Mouse (Mus musculus): Measurements from ENCODE around the gene Brd2.

Brd2 gene

DNA sequence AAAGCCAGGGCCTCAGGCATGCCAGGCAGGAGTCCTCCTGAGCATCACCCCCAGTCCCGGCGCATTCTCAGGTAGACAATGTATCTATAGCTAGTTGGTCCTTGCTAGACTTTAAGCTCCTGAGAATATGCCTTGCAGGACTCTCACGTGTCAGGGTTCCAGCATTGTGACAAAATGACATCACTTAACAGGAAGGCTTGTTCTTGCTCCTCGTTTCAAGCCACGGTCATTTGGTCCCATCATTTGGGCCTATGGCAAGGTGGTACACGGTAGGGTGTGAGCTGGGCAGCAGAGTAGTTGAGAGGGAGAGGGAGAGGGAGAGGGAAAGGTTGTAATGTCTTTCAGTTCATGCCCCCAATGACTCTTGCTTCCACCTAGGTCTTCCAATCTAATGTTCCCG is 9.5 kb upstream of the Brd2 start:
- DNase-seq: peak; percentile 0

DNA sequence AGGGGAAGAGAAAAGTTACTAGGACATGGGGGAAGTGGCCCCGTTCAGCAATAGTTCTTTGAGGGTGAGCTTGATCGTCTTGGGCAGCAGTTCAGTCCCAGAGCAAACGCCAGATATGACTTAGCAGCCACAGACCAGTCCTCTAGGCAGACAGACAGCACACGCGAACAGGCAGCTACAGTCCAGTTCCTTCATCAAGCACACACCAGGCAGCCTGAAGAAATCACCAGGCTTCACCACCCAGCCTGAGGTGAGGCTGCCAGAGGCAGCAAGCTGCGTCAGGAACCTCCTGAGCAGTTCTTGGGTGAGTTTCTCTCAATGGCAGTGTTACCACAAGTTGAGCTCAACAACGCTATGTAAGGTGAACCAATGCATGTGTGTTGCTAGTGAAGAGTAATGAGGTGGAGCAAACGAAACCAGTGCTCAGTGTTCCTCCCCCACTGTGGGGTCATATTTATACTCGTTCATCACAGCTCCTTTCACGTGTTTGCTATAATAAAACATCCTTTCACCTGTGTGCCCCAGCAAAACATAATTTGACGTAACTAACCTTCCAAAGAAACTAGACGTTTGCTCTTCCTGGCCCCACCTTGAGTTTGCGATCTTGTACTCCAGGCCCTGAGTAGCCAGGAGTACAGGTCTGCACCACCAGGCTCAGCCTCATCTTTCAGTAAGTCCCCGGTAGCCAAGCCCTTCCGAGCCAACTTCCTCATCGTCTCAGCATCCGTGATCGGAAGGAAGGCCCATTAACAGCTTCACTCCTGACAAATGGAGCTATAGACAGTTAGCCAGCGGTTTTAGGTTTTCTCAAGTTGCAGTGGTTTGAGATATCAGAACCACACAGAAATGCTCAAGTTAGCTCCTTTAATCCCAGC is 7.9 kb upstream of the Brd2 start:
- peak; percentile 0 for DNase-seq

DNA sequence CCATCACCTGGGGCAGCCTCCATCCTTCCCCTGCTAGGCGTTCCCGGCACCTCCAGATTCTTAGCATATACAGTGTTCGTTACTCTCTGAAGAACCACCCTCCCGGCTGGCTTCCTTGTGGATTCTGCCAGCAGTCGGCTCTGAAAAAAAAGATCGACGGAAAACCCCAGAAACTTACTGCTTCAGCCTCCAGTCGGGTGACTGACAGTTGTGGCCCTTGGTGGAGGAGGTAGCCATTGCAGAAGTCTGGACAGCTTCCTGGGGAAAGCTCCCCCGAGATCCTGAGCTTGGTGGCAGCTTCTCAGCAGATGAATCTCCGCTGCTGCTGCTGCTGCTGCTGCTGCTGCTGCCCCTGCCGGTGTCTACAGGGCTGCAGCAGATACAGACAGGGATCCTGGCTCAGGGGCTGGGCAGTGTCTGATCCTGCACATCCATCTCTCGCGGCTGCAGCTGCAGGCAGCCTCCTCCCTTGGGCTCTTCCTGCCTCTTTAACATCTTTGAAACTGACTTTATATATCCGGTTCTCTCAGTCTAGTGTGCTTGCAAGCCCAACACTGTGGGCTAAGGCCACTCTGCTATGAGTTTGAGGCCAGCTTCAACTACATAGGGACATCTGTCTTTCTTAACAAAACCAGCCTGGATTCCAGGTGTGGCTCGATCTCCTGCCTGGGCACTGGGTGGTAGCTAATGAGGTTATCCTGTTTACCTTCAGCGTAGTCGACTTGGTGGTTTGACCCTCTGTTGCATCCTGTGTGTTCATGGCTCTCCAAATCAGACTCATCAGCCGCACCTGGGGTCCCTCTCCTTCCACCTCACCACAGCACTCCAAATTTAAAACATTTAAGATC is 6.7 kb upstream of the Brd2 start:
- no peak for DNase-seq

- no peak for DNase-seq
Observed at GRCm38 (mm10) chr17:34128264-34128937, 6.0 kb upstream of the Brd2 start.

DNA sequence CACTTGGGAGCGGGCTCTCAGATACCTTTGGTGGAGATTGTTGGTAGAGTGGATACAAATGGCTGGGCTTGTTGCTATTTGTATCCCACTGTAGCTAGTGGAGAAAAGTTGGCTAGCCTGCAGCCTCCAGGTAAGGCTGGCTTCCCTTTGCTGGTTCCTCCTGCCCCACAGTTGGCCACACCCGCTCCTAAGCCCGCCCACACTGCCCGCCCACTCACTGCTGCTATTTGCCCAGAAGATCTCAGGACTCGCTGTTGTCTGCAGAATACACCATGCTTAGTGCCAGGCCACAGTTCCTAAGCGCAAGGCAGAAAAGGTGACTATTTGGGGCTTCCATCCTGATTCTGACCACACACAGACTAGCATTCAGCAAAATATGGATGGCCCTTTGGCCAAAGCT is 5.0 kb upstream of the Brd2 start:
- DNase-seq: peak; percentile 79

GRCm38 (mm10) chr17:34126826-34127420 is 4.5 kb upstream of the Brd2 start:
- DNase-seq: no peak

- no peak for DNase-seq
Observed at GRCm38 (mm10) chr17:34124649-34125048, 2.2 kb upstream of the Brd2 start.

DNA sequence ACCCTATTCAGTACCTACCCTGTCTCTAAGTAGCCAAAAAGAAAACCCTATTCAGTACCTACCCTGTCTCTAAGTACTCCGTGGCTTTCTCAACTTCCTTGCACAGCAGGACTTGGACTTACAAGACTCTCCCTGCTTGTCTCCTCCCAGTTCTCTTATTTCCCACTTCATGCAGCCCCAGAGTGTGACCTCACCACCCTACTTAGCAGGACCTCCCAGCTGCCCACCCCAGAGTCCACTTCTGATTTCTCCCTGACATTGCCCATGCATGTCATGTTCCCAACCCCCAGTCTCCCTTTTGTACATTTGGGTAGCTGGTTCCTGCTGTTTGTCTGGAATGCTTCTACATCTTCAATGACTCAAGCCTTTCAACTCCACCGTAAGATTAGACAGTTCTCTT is 1.1 kb upstream of the Brd2 start:
- DNase-seq: no peak

GRCm38 (mm10) chr17:34123111-34123510 is 677 bp upstream of the Brd2 start:
- DNase-seq: no peak

DNA sequence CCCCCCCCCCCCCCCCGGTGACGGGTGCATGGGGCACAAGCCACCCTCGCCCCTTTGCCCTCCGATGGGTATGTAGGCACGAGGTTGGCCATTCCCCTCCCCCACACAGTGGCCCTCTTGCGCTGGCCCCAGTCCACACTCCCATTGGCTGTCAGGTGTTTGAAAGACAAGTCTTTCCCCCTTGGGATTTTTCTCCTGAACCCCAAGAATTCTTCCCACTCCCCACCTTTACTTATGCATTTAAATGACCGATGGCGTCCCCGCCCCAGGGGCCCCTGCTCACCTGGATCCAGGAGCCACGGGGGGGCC is 601 bp downstream of the Brd2 start:
- peak; percentile 83 for DNase-seq

DNA sequence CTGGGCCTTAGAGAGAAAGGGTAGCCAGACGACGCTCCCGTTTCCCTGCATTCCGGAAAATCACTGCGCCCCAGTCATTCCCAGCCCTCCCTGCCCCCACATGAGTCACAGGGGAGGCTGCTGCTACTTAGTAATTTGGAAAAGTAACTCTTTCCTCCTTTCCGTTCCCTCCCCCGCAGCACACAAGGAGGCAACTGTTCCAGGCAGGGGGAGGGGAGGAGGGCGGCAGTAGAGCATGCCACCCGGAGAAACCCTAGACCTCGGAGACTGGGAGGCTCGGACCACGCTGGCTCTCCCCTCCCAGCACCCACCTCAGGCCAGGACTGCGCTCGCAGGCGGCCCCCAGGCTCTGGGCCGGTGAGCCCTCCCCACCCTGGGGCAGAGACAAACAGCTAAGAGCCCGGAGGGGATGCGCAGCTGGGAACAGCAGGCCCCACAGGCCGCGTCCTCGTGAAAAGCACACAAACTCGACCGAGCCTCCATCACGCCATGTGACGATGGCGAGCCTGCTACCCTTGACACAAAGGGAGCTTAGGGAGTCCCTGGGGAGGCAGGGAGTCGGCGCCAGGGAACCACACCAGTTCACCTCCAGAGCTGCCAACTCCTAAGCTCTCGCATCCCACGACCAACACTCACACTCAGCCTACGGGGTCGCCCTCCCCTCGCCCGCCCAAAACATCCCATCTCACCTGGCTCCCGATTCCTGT is 1.1 kb downstream of the Brd2 start:
- DNase-seq: peak; percentile 93

GRCm38 (mm10) chr17:34120814-34121171 is 1.6 kb downstream of the Brd2 start:
- DNase-seq: peak; percentile 93

DNA sequence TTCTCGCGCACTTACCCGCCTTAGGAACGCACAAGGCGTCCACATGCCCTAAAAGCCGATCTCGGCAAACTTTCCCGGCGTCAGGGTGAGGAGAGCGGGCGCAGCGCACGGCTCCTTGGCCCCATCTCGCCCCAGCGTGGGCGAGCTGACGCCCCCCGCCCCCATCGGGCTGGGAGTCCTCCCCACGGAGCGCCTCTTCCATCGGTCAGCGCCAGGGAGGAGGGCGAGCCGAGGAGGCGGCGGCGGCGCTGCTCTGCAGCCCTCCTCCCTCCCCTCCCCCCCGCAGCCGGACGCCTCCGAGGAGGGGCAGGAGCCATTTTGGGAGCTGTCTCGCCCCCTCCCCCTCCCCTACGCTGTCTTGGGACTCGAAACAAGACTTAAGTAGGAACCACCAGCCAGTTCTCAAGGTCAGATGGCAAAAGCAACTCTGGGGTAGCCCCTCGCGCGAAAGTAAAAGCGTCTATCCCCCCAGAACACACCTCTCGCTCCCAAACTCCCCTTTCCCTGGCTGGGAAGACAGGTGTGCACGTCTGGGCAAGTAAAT is 2.2 kb downstream of the Brd2 start:
- DNase-seq: peak; percentile 93

- DNase-seq: peak; percentile 99
Observed at GRCm38 (mm10) chr17:34119249-34120179, 2.9 kb downstream of the Brd2 start, which contains the start of gene H2-DMa. Gene H2-DMa (plus strand): TSS chr17:34119541.

DNA sequence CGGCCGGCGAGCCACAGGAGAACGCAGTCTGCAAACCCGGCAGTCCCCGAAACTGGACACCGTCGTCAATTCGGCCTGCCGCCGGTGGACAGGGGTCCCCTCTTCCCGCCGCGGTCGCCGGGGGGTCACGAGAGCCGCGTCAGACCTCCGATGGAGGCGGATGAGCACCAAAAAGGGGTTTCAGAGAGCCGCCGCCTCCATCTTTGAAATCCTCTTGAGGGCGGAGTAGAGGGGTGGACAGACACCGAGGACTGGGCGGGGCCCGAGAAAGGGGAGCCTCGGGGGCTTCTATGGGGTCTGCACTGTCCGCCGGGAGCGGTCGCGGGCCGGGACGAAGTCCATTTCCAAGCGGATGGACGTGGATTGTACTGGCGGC is 3.6 kb downstream of the Brd2 start:
- no peak for DNase-seq

DNA sequence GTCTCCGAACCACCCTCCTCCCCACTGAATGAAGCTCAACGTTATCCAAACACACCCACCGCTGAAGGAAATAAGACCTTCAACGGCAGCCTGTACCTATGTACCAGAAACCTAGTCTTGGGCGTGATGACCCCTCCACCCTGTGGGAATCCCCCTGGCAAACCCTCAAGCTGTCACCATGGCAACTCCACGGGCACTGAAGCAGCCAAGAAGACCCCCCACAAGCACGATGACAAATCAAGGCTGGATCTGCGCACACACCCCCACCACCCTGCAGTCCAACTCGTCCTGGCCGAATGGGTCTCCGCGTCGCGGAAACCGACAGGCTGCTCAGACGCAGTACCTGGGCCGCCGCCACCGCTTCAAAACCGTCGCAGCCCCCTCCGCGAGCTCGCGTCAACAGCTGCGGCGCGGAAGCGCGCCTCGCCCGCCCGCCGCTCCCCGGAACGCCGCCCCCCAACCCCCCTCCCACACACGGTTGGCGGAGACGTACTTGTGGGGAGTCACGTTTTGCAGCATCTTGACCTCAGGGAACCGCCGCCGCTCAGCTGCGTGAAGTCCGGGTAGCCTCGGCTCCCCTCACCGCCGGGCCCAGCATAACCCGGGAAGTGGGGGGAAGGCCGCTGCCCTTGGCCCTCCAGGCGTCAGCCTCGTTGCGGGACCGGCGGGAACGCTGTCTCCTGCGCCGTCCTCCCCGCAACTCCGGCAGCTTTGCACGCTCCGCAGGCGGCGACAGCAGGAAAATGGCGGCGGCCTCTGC is 4.1 kb downstream of the Brd2 start:
- DNase-seq: peak; percentile 48

DNA sequence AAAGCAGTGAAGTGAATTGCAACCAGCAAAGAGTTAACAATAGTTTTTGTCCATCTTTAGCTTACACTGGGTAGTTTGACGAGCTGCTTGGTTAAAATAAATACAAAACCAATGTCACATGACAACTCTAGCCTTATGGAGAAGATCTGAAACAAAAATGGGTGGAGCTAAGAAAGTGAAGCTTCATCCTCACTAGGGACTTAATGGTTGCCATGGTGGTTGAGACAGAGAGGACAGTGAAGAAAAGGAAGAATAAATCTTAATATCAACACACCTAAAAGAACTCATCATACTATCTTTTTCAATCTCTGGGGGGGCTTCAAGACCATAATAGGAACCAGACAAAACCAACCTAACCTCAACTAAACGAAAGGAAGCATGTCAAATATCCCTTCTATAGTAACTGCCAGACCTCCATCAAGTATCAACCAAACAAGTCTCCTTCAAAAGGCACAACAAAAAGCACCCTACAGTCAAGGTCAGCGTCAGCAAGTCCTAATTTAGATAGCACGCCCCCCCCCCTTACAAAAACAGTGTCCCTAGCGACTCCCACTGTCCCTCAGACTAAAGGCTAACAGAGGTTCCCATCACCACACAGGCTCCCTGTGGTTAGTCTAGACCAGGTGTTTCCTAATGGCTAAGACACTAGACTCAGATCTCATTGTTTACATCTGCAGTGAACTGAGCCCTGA is 4.9 kb downstream of the Brd2 start:
- DNase-seq: no peak

GRCm38 (mm10) chr17:34116736-34117370 is 5.6 kb downstream of the Brd2 start:
- no peak for DNase-seq

GRCm38 (mm10) chr17:34114114-34114513 is 8.3 kb downstream of the Brd2 start:
- no peak for DNase-seq
